Mouse (Mus musculus) T-helper 17 cell (primary cell): Measurements from ENCODE around the gene Tank.

Source experiments
- in situ Hi-C, 2 experiments: fragments of 300-600 bp; cut with MboI, MseI; formaldehyde crosslinking; loops; 1 replicate in 1 of 2; 2 replicates in 1 of 2; pipeline ENCODE4 v1.15.1; 2025; ENCODE audit warnings: high pct_unique_total_duplicates in 2 of 2

Tank gene

GRCm38 (mm10) chr2:61580091-61580490 lies 1.7 kb downstream of the Tank start:
- in situ Hi-C loops: no loop called here

GRCm38 (mm10) chr2:61580555-61581080 lies 2.2 kb downstream of the Tank start:
- in situ Hi-C loops: no loop called here

- in situ Hi-C loops: no loop called here
Measured at GRCm38 (mm10) chr2:61582578-61583315, 4.4 kb downstream of the Tank start.

- in situ Hi-C loops: no loop called here
Measured at GRCm38 (mm10) chr2:61585447-61585846, 7.1 kb downstream of the Tank start.

- in situ Hi-C loops: no loop called here
Measured at GRCm38 (mm10) chr2:61586166-61586565, 7.8 kb downstream of the Tank start.

GRCm38 (mm10) chr2:61590751-61591150 lies 12.4 kb downstream of the Tank start:
- in situ Hi-C loops: loop anchor here (5.0 kb wide), 3 partner anchors 93 to 723 kb away; no protein-coding TSS in a partner anchor

- in situ Hi-C loops: loop anchor here (5.0 kb wide), 3 partner anchors 95 to 725 kb away; no protein-coding TSS in a partner anchor
Measured at GRCm38 (mm10) chr2:61592095-61592494, 13.7 kb downstream of the Tank start.

- in situ Hi-C loops: loop anchor here (5.0 kb wide), 3 partner anchors 95 to 725 kb away; no protein-coding TSS in a partner anchor
Measured at GRCm38 (mm10) chr2:61592699-61593029, 14.3 kb downstream of the Tank start.

GRCm38 (mm10) chr2:61593030-61593811 lies 14.8 kb downstream of the Tank start:
- in situ Hi-C loops: loop anchor here (5.0 kb wide), 3 partner anchors 96 to 726 kb away; no protein-coding TSS in a partner anchor

- in situ Hi-C loops: loop anchor here (5.0 kb wide), 3 partner anchors 97 to 727 kb away; no protein-coding TSS in a partner anchor
Measured at GRCm38 (mm10) chr2:61593871-61594304, 15.5 kb downstream of the Tank start.

- in situ Hi-C loops: loop anchor here in 1 of 2 experiments (10.0 kb wide), 1 partner anchor 1385 kb away; no protein-coding TSS in a partner anchor
Measured at GRCm38 (mm10) chr2:61599730-61600129, 21.3 kb downstream of the Tank start.

- in situ Hi-C loops: loop anchor here in 1 of 2 experiments (10.0 kb wide), 1 partner anchor 1389 kb away; no protein-coding TSS in a partner anchor
Measured at GRCm38 (mm10) chr2:61603461-61603860, 25.1 kb downstream of the Tank start.

GRCm38 (mm10) chr2:61606942-61607341 lies 28.6 kb downstream of the Tank start:
- in situ Hi-C loops: loop anchor here in 1 of 2 experiments (10.0 kb wide), 1 partner anchor 1392 kb away; no protein-coding TSS in a partner anchor

- in situ Hi-C loops: no loop called here
Measured at GRCm38 (mm10) chr2:61623996-61624395, 45.6 kb downstream of the Tank start.

- in situ Hi-C loops: no loop called here
Measured at GRCm38 (mm10) chr2:61630864-61631555, 52.6 kb downstream of the Tank start.

- in situ Hi-C loops: no loop called here
Measured at GRCm38 (mm10) chr2:61635099-61635498, 56.7 kb downstream of the Tank start.

GRCm38 (mm10) chr2:61638182-61638581 lies 59.8 kb downstream of the Tank start:
- in situ Hi-C loops: no loop called here

- in situ Hi-C loops: no loop called here
Measured at GRCm38 (mm10) chr2:61642452-61643368, 64.3 kb downstream of the Tank start.

GRCm38 (mm10) chr2:61651206-61651605 lies 72.8 kb downstream of the Tank start:
- in situ Hi-C loops: loop anchor here in 1 of 2 experiments (25.0 kb wide), 1 partner anchor 636 kb away; no protein-coding TSS in a partner anchor

GRCm38 (mm10) chr2:61651640-61652039 lies 73.3 kb downstream of the Tank start:
- in situ Hi-C loops: loop anchor here in 1 of 2 experiments (25.0 kb wide), 1 partner anchor 636 kb away; no protein-coding TSS in a partner anchor
